Mouse (Mus musculus) cerebellum, adult 2 months (tissue): Measurements from ENCODE around the gene Polk.

Experiments used
- CTCF ChIP-seq: fragments of 200-500 bp; IDR thresholded peaks from 2 replicates; pipeline ENCODE4 v1.5.1; 2011; ENCODE audit warnings: low read depth, mild to moderate bottlenecking, control low read depth, low read length, moderate library complexity, borderline replicate concordance; ENCODE audit not compliant: insufficient read depth
- POLR2A ChIP-seq: fragments of 200-500 bp; IDR thresholded peaks from 2 replicates; pipeline ENCODE4 v1.6.1; 2011; ENCODE audit warnings: low read length, control low read depth, borderline replicate concordance; ENCODE audit not compliant: insufficient read depth

GRCm38 (mm10) chr13:96542901-96543891 lies 817 bp upstream of the Polk start:
- no peak for TF ChIP-seq POLR2A
- no peak for TF ChIP-seq CTCF
